In genomic region chr5:140182351-140182750, GRCm38 (mm10) we compare ENCODE assay signal across 23 mouse cellular contexts.
"Had no signal": no experiment of that assay in that cellular context is flagged by ENCODE, and none has a peak within 500 bp of the region (broad histone marks: within the 10 kb centered on the region; RNA-seq: fewer than 3 reads in every experiment).

No protein-coding gene starts in this region.

- H3K27ac ChIP-seq: gastrocnemius, adult 2 months; heart, embryonic 10.5 days; hindbrain, embryonic 13.5 days; hindbrain, embryonic 15.5 days; hindbrain, postnatal 0 days; kidney, embryonic 15.5 days; kidney, postnatal 0 days; limb, embryonic 13.5 days had no signal

- H3K4me3 ChIP-seq: gastrocnemius, adult 2 months; heart, embryonic 10.5 days; heart, embryonic 12.5 days; hindbrain, embryonic 13.5 days; hindbrain, embryonic 15.5 days; kidney, embryonic 15.5 days; limb, embryonic 13.5 days had no signal

- H3K9ac ChIP-seq: heart, embryonic 12.5 days; hindbrain, embryonic 13.5 days; hindbrain, embryonic 15.5 days; kidney, embryonic 15.5 days; limb, embryonic 13.5 days had no signal

- ATAC-seq: forebrain, embryonic 16.5 days; hindbrain, postnatal 0 days; intestine, embryonic 16.5 days had no signal

- H3K36me3 ChIP-seq: heart, embryonic 10.5 days; heart, embryonic 12.5 days; hindbrain, embryonic 13.5 days; hindbrain, embryonic 15.5 days; kidney, embryonic 15.5 days; limb, embryonic 13.5 days had no signal

- H3K9me3 ChIP-seq: heart, embryonic 10.5 days; heart, embryonic 12.5 days; hindbrain, embryonic 13.5 days; hindbrain, embryonic 15.5 days; kidney, embryonic 15.5 days; limb, embryonic 13.5 days had no signal

- H3K4me2 ChIP-seq: heart, embryonic 12.5 days; hindbrain, embryonic 13.5 days; hindbrain, embryonic 15.5 days; kidney, embryonic 15.5 days; limb, embryonic 13.5 days had no signal

- H3K27me3 ChIP-seq: heart, embryonic 12.5 days; hindbrain, embryonic 13.5 days; hindbrain, embryonic 15.5 days; kidney, embryonic 15.5 days; limb, embryonic 13.5 days had no signal

- DNase-seq: gastrocnemius, adult 2 months; gastrocnemius, postnatal 10 days; gastrocnemius, postnatal 25 days; heart, adult 18-20 months; heart, postnatal 10 days; kidney, adult 11 months; kidney, adult 2 months; kidney, adult 9 months; kidney, postnatal 14 days; kidney, postnatal 36 days; layer of hippocampus, adult 9-11 months; layer of hippocampus, postnatal 36 days; left cerebral cortex, postnatal 4 days had no signal
